Mouse (Mus musculus) thymus, adult 18-20 months (tissue): ENCODE results near the gene Ctf2.

ENCODE experiments used
- DNase-seq, 2 experiments: peaks; one replicate each; pipeline ENCODE4 v3.0.0; 2022; ENCODE audit warnings: mixed read lengths in 2 of 2

The Ctf2 gene

GRCm38 (mm10) chr7:127685304-127686018 is 46.5 kb downstream of the Ctf2 start:
- no peak for DNase-seq

GRCm38 (mm10) chr7:127681888-127682553 is 49.9 kb downstream of the Ctf2 start:
- no peak for DNase-seq

GRCm38 (mm10) chr7:127680541-127680940 is 51.4 kb downstream of the Ctf2 start:
- DNase-seq, result no peak

- DNase-seq, result no peak
These were observed 53.2 kb downstream of the Ctf2 start for GRCm38 (mm10) chr7:127678811-127679210.

GRCm38 (mm10) chr7:127677609-127678008 is 54.4 kb downstream of the Ctf2 start:
- DNase-seq, result no peak

- peak; percentile 21 to 36 for DNase-seq
These were observed 54.9 kb downstream of the Ctf2 start for GRCm38 (mm10) chr7:127677077-127677476.

GRCm38 (mm10) chr7:127675391-127675811 is 56.6 kb downstream of the Ctf2 start:
- DNase-seq, result no peak

GRCm38 (mm10) chr7:127674977-127675376 is 57.0 kb downstream of the Ctf2 start:
- DNase-seq, result peak; percentile 26 to 62

GRCm38 (mm10) chr7:127672776-127673175 is 59.2 kb downstream of the Ctf2 start:
- DNase-seq, result no peak

GRCm38 (mm10) chr7:127671880-127672774 is 59.8 kb downstream of the Ctf2 start:
- no peak for DNase-seq
